Mouse (Mus musculus) spleen, adult 2 months (tissue): ENCODE measurements around the gene Cdc37. TPM values are rescaled to one million over a fixed set of nuclear protein-coding genes. Genes with fewer than 3 reads are reported as not detected.

Experiments used
- DNase-seq, 2 experiments: peaks; one replicate each; pipeline versions ENCODE4 v3.0.0 to v3.0.0-alpha.2; 2012 to 2021; ENCODE audit warnings: low spot score in 2 of 2, low read depth in 1 of 2
- H3K27ac ChIP-seq: fragments of 200-500 bp; 2 replicates; pipeline ENCODE4 v1.5.1; 2012; ENCODE audit warnings: low read length, inconsistent platforms; ENCODE audit not compliant: insufficient read depth
- H3K27me3 ChIP-seq: fragments of 200-500 bp; 2 replicates; pipeline ENCODE4 v1.6.1; 2012; ENCODE audit warnings: mild to moderate bottlenecking, moderate library complexity, low read length, inconsistent platforms; ENCODE audit not compliant: control insufficient read depth, insufficient read depth
- H3K36me3 ChIP-seq: fragments of 200-500 bp; 2 replicates; pipeline ENCODE4 v1.6.1; 2012; ENCODE audit warnings: mild to moderate bottlenecking, low read length, inconsistent platforms; ENCODE audit not compliant: control insufficient read depth, insufficient read depth
- H3K4me1 ChIP-seq: fragments of 200-500 bp; 2 replicates; pipeline ENCODE4 v1.6.1; 2011; ENCODE audit warnings: inconsistent platforms; ENCODE audit not compliant: control insufficient read depth, insufficient read depth, insufficient read length
- H3K4me3 ChIP-seq: fragments of 200-500 bp; 2 replicates; pipeline ENCODE4 v1.5.1; 2011; ENCODE audit warnings: mild to moderate bottlenecking, inconsistent platforms; ENCODE audit not compliant: insufficient read depth, insufficient read length; ENCODE audit errors: extremely low read depth
- CTCF ChIP-seq: fragments of 200-500 bp; IDR thresholded peaks from 2 replicates; pipeline ENCODE4 v1.5.1; 2011; ENCODE audit warnings: mild to moderate bottlenecking, inconsistent platforms; ENCODE audit not compliant: insufficient read depth, insufficient read length, insufficient replicate concordance; ENCODE audit errors: extremely low read depth
- POLR2A ChIP-seq: fragments of 200-500 bp; IDR thresholded peaks from 2 replicates; pipeline ENCODE4 v1.6.1; 2011; ENCODE audit warnings: low read depth, low read length, inconsistent platforms
- WGBS: fragments of 180-500 bp; shearing (Covaris S2); methylation state at CpG from one replicate; pipeline ENCODE4 v1.1.7; 2018; 5-methylcytosine and 5-hydroxymethylcytosine counted together
- polyA plus RNA-seq: library from polyadenylated mRNA; depleted of rRNA; stranded (reverse); fragments of >200 nt; gene quantifications from 2 replicates; pipeline ENCODE4 v1.2.3, GENCODE M21; 2012

The Cdc37 gene
- polyA plus RNA-seq, 1 experiment = 44.7 TPM

- 5% methylated on average over 48 of the region's 48 CpGs for WGBS
- TF ChIP-seq CTCF (no peak), POLR2A (no peak)
- Histone ChIP-seq H3K4me1 (peaks cover 14% of the 10 kb centered on the region), H3K27me3 (no peaks in the 10 kb centered on the region), H3K4me3 (peak overlapping the region; percentile 55), H3K36me3 (no peaks in the 10 kb centered on the region), H3K27ac (no peak overlapping the region)
- DNase-seq = no peak
These were observed 31.8 kb upstream of the Cdc37 start for GRCm38 (mm10) chr9:21181421-21182220.

GRCm38 (mm10) chr9:21180841-21181240 lies 31.1 kb upstream of the Cdc37 start:
- Histone ChIP-seq H3K36me3 (no peaks in the 10 kb centered on the region), H3K4me3 (no peak overlapping the region), H3K27ac (no peak overlapping the region), H3K27me3 (no peaks in the 10 kb centered on the region), H3K4me1 (peaks cover 14% of the 10 kb centered on the region)
- TF ChIP-seq CTCF (no peak), POLR2A (no peak)
- WGBS = 76% methylated on average over 1 of the region's 1 CpGs
- no peak for DNase-seq

- Histone ChIP-seq H3K27me3 (no peaks in the 10 kb centered on the region), H3K4me1 (peaks cover 14% of the 10 kb centered on the region), H3K36me3 (no peaks in the 10 kb centered on the region), H3K27ac (no peak overlapping the region), H3K4me3 (no peak overlapping the region)
- no peak for TF ChIP-seq POLR2A
- TF ChIP-seq CTCF = no peak
- no peak for DNase-seq
- WGBS = 80% methylated on average over 4 of the region's 4 CpGs
These were observed 30.6 kb upstream of the Cdc37 start for GRCm38 (mm10) chr9:21180402-21180801.

- 62% methylated on average over 6 of the region's 6 CpGs for WGBS
- no peaks in the 10 kb centered on the region for H3K36me3 ChIP-seq
- H3K27ac ChIP-seq = no peak overlapping the region; the same call in 1 of the 2 replicates
- H3K27me3 ChIP-seq = no peaks in the 10 kb centered on the region
- TF ChIP-seq CTCF (no peak), POLR2A (no peak)
- DNase-seq = no peak
- no peak overlapping the region for H3K4me3 ChIP-seq
- peaks cover 13% of the 10 kb centered on the region for H3K4me1 ChIP-seq
These were observed 22.6 kb upstream of the Cdc37 start for GRCm38 (mm10) chr9:21172364-21172763.

GRCm38 (mm10) chr9:21169157-21169556 lies 19.4 kb upstream of the Cdc37 start:
- peaks cover 32% of the 10 kb centered on the region for H3K4me1 ChIP-seq
- no peak overlapping the region for H3K27ac ChIP-seq
- DNase-seq = no peak
- no peak overlapping the region for H3K4me3 ChIP-seq
- peaks cover 12% of the 10 kb centered on the region for H3K27me3 ChIP-seq
- 52% methylated on average over 1 of the region's 1 CpGs for WGBS
- H3K36me3 ChIP-seq = no peaks in the 10 kb centered on the region
- no peak for TF ChIP-seq POLR2A
- TF ChIP-seq CTCF = no peak

GRCm38 (mm10) chr9:21168161-21169123 lies 18.7 kb upstream of the Cdc37 start:
- H3K4me1 ChIP-seq = peaks cover 35% of the 10 kb centered on the region
- H3K27ac ChIP-seq = peak overlapping the region; percentile 78
- H3K27me3 ChIP-seq = peaks cover 12% of the 10 kb centered on the region
- H3K36me3 ChIP-seq = no peaks in the 10 kb centered on the region
- DNase-seq = peak; percentile 49 to 69
- TF ChIP-seq CTCF (peak; percentile 80), POLR2A (no peak)
- WGBS = 7% methylated on average over 30 of the region's 30 CpGs
- peak overlapping the region; percentile 35 for H3K4me3 ChIP-seq
